Mouse (Mus musculus): ENCODE data around the gene Fam196a.

DNA sequence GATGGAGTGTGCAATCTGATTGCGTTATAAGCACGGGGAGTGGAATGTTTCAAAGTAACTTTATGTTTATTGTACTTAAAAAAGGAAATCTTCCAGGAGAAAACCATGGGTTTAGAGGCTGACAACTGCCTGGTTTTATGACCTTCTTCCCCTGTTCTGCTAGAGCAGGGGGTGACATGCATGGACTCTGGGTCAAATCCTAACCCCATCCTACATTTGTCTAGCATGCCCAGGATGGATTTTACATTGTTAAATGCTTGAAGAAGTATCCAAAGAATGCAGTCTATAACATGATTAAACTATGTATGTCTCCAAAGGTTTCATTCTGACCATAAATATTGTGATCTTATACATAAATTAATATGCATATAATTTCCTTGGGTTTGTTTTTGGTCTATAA lies 38.8 kb downstream of the Fam196a start:
- TF ChIP-seq CTCF (IDR thresholded peaks at IDR 0.05; ENCODE audit: control insufficient read depth, insufficient read depth, insufficient read length) (no peak), MYOG (IDR thresholded peaks at IDR 0.05; ENCODE audit: control insufficient read depth, extremely low read depth, insufficient read length) (no peak), FOSL1 (IDR thresholded peaks at IDR 0.05; ENCODE audit: insufficient read depth, low read length, poor library complexity, severe bottlenecking) (no peak), CEBPB (IDR thresholded peaks at IDR 0.05; ENCODE audit: low read depth) (no peak), MAX (IDR thresholded peaks at IDR 0.05) (no peak), MYOD1 (IDR thresholded peaks at IDR 0.05; ENCODE audit: control insufficient read depth, insufficient read length, low read depth) (no peak)
